Mouse (Mus musculus) right cerebral cortex, postnatal 36 days (tissue): ENCODE results near the gene Pced1a.
"Not testable (repeated sequence)": the region's sequence is repeated elsewhere in the genome, so short reads cannot be mapped to it uniquely, and the experiment has no call there.

Experiments
- DNase-seq, 2 experiments: peaks; one replicate each; pipeline ENCODE4 v3.0.0; 2022; ENCODE audit warnings: low spot score in 2 of 2, mixed read lengths in 1 of 2

Gene Pced1a

GRCm38 (mm10) chr2:130390993-130391625, 33.4 kb downstream of the Pced1a start:
- no peak for DNase-seq

- no peak for DNase-seq
Observed at GRCm38 (mm10) chr2:130388796-130389195, 35.7 kb downstream of the Pced1a start.

- DNase-seq, result no peak
Observed at GRCm38 (mm10) chr2:130386212-130386611, 38.3 kb downstream of the Pced1a start.

GRCm38 (mm10) chr2:130383895-130384294, 40.6 kb downstream of the Pced1a start:
- no peak for DNase-seq

GRCm38 (mm10) chr2:130383205-130383604, 41.3 kb downstream of the Pced1a start:
- DNase-seq, result no peak

GRCm38 (mm10) chr2:130374951-130375350, 49.5 kb downstream of the Pced1a start:
- no peak for DNase-seq

GRCm38 (mm10) chr2:130373026-130373425, 51.5 kb downstream of the Pced1a start:
- DNase-seq, result not testable (repeated sequence)

GRCm38 (mm10) chr2:130367386-130367785, 57.1 kb downstream of the Pced1a start:
- DNase-seq, result no peak
